Mouse (Mus musculus) NIH3T3 (cell line): ENCODE results near the gene Hist1h2ba.

Experiments used
- DNase-seq: peaks from one replicate; pipeline ENCODE4 v3.0.0-alpha.2; 2012; ENCODE audit warnings: low read depth

The Hist1h2ba gene

GRCm38 (mm10) chr13:23933421-23934210 is at the start of gene Hist1h2ba:
TSS of gene Hist1h2ba (minus strand) at chr13:23934156.
- DNase-seq, result no peak

DNA sequence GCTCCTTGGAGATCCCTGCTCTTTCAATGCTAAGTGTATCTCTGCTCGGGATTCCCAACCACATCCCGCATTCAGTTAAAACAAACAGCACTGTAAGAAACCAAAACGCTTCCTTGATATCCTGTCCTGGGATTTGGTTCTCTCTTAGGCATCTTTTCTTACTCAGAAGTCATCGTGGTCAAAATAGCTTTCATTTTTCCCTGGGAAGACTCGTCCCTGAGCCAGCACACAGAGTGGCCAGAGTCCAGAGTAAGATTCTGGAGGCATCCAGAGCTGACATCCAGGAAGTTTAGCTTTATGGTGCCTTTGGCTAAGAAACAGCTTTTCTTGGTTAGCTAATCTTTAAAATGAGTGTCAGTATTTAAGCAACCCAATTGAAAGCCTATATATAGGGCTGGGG is 38.3 kb upstream of the Hist1h2ba start:
- peak; percentile 3 for DNase-seq

DNA sequence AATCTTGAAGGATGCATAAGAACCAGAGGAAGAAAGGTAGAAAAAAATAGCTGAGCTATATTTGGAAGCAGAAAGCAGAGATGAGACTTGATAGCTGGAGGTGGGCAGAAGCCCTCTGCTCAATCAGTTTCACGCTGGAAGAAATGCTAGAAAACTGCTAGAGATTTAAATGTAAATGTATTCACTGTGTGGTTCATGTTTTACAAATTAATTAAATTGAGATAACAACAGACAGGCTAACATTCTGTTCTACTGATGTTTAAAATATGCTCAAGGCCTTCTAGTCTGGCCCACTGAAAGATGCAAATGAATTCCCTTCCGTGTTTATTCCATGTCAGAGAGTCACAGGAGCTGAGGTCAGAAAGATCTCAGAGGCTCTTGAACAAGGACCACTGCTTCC is 37.9 kb upstream of the Hist1h2ba start:
- DNase-seq, result no peak

- DNase-seq, result no peak
These were observed 31.0 kb upstream of the Hist1h2ba start for GRCm38 (mm10) chr13:23964909-23965308.

GRCm38 (mm10) chr13:23959776-23960175 is 25.8 kb upstream of the Hist1h2ba start:
- no peak for DNase-seq

DNA sequence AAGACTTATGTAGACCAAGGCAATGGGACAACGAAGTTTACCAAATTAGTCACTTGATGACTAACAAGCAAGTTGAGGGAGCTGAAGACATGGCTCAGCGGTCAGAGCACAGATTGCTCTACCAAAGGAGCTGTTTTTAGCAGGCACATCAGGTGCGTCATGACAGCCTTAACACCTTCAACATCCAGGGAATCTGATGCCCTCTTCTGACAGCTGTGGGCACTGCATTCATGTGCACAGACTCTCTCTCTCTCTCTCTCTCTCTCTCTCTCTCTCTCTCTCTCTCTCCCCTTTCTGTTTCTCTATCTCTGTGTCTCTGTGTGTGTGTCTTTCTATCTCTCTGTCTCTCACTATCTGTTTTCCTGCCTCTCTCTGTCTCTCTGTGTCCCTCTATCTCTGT is 17.0 kb upstream of the Hist1h2ba start:
- peak; percentile 5 for DNase-seq

GRCm38 (mm10) chr13:23949484-23950246 is 15.7 kb upstream of the Hist1h2ba start:
- DNase-seq, result no peak

DNA sequence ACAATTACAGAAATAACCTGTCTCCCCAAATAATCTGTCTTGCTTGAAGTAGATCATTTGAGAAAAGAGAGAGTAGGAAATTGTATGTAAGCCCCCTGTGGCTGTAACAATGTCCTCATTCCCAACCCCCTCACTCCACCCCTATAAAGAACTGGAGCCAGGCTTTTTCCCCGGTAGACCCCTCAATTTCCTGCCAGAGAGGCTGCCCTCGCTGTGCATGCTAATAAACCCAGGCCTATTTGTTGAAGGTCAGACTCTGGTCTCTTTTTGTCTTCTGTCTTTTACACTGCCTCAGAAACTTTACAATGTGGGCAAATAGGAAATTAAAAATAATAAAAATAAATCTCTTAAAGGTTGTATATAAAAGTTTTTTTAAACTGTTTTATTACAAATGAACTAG is 12.3 kb upstream of the Hist1h2ba start:
- no peak for DNase-seq

DNA sequence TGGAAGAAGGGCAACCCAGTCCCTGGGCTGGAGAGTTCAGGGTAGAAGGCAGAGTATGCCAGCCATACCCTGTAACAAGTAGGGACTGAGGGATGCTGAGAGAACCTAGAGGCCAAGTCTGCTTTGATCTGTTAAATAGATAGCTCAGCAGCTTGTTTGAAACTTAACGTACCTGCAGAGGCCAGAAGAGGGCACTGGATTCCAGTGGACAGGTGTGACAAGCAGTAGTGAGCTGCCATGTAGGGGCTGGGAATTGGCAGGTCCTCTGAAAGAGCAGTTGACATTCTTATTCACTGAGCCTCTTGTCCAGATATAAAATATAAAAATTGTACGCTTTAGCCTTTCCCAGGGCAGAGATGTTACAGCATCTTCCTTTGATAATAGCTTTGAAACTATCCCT is 8.9 kb upstream of the Hist1h2ba start:
- no peak for DNase-seq

DNA sequence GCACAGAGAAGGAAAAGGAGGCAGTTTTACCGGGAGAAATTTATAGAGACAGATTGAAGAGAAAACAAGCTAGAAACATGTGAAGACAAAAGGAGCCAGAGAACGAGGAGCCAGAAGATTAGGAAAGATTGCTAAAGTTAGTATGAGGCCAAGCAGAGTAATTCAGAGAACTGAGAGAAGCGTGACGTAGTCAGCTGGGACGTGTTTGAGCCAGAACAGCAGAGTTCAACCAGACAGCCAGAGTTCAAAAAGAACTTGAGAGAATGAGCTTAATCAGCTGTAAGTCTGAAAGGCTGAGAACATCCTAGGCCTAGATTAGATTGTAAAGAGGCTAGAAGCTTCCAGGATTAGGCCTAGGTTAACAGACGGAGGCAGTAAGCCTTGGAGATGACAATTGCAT is 6.3 kb upstream of the Hist1h2ba start:
- no peak for DNase-seq

DNA sequence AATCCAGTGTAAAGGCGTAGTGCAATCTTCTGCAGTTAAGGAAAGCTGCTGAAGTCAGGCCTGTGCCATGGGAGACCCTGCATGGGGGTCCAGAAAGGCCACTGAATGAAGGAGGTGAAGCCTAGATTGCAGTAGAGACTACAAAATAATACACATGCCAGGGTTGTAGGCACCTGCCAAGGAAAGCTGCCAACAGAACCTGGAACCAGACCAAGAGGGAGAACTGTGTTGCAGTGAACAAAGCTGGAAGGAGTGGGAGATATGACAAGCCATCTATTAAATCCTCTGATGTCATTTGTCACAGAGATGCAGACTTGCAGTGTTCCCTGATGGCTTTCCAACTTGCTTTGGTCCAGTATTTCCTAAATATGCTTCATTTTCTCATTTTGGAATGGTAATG is 4.7 kb upstream of the Hist1h2ba start:
- DNase-seq, result no peak

GRCm38 (mm10) chr13:23934211-23934520 is 210 bp upstream of the Hist1h2ba start, which contains the start of gene Hist1h2aa:
TSS of gene Hist1h2aa (plus strand) at chr13:23934462.
- no peak for DNase-seq

GRCm38 (mm10) chr13:23930904-23931303 is 3.1 kb downstream of the Hist1h2ba start:
- no peak for DNase-seq

DNA sequence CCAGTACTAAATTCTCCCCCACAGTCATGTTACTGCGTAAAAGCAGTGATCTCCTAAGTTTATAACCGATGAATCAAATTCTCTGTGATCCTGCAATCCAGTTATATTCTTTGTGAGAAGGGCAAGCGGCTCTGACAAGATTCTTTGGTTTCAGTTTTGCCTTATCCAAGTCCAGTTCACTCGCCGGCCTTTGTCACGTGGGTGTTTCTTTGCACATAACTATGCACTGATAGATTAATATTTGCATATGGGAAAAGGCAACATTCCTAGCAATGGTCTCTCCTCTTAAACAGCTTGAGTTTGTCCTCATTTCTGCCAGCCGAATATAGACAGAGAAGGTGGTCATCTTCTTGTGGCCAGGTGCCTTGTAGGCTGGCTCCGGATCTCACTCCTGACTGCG is 3.5 kb downstream of the Hist1h2ba start:
- no peak for DNase-seq

DNA sequence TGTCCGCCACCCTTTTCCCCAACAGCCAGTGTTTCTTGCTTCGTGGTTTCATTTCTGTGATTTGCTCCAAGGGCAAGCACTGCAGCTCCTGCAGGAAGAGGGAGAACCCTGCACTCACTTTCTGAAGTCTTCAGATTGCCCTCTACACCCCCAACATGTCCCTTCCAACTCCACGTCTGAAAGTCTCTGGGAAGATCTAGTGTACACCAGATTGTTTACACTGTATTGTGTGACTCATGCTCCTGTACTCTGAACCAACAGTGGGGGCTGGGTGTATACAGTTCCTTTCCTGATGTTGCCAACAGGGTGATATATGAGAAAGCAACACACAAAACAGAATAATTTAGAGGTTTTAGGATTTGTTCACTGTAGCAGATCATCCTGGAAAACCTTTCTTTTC is 5.3 kb downstream of the Hist1h2ba start:
- DNase-seq, result peak; percentile 56

DNA sequence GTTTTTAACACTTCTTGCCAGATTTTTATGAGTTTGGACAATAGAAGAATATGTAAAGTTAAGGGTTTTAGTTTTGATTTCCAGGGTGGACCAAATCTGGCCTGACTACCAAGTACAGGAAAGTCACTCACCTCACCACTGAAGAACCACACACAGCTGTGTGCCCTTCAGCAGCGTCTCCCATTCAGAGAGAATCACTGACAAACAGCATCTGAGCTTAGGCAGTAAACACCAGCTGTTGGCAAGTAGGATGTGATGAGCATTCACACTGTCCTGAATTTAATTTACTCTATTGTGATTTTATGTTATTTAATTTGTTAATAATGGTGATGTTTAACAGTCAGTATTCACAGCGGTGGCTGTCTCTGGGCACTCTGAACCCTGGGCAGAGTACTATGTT is 8.2 kb downstream of the Hist1h2ba start:
- DNase-seq, result no peak

GRCm38 (mm10) chr13:23917674-23918073 is 16.3 kb downstream of the Hist1h2ba start:
- no peak for DNase-seq

DNA sequence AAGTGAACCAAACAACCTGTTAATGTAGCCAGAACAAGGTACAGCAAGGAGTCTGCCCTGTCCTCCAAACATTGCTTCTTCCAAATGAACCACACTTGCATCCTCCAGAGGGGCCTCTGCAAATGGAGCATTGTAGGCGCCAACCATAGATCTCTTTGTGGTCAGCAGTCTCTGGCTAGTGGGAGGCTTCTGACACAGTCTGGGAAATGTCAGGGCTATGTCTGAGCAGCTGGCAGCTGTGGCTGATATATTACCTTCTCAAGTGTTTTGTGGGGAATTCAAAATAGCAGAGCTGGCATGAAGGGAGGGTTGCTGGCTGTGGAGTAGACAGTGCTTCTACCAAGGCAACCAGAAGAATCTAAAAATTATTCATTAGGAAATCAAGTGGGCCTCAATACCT is 17.8 kb downstream of the Hist1h2ba start:
- DNase-seq, result no peak

DNA sequence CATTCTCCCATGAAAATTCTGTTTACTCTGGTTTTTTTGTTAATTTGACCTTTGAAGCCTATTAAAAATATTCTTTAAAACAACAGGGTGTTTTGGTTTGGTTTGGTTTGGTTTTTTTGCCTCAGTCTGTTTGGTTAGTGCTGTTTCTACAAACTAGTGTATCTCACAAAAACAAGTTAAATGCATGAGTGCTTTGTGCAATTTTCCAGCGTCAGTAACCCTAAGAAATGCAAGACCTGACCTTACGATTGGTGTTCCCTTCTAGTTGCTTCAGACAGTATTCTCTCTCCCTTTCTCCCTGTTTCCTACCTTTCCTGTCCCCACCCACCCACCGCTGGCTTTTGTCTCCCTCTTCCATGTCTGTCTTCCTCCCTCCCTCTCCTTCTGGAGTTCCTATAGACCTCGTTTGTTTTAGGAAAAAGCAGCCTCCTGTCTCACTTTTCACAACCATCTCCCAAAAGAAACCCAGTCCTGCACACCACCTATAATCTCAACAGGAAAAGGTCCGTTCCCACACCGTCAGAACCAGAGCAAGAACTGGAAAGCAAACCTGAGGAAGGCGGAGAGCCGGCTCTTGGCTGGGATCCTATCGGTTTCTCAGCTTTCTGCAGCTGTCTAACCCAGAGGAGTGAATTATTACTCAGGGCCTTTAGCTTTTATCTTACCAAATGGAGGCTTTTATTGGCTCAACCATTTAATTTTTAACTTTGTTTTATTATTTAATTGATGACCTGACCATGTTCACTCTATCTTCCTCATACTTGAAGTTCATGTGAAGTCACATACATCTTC is 19.4 kb downstream of the Hist1h2ba start, which contains the start of gene Slc17a4:
Gene Slc17a4, minus strand, starts transcription at position 634 of the 792 bp plus-strand sequence.
- DNase-seq, result no peak

DNA sequence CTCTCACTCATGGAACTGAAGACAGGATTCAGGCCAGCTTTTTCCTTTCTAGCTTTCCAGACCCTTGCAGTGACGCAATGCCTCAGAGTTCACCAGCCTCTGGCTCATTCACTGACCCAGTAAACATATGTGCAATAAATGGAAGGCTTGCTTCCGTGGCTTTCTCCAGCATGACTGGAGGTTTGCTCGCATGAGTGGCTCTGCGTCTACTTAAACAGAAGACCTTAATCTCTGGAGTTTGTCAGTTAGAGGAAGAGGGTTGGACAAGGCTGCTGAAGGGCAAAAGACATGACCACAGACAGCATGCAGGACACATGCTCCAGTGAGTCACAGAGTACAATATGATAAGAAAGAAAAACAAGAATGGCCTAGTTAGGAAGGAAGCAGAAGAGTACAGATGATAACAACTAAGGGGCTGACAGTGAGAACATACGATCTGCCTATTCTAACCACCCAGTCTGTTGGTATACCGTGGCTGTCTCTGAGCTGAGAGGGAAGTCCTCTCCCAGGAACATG is 20.1 kb downstream of the Hist1h2ba start:
- DNase-seq, result peak; percentile 33

DNA sequence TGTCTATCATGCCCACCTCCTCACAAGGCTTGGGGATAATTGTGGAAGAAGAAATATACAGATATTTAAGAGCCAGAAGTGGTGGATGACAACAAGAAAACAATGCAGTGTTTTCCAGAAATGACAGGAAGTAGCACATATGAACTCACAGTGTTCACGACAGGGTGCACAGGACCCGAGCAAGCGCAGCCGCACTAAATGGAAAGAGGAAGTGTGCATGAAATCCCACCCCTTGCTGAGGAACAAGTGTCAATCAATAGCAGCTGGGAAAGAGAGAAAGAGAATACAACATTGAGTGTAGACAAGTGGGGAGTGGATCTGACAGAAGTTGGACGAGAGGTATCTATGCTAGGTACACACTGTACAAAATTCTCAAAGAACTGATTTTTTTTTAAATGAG is 22.6 kb downstream of the Hist1h2ba start:
- no peak for DNase-seq

DNA sequence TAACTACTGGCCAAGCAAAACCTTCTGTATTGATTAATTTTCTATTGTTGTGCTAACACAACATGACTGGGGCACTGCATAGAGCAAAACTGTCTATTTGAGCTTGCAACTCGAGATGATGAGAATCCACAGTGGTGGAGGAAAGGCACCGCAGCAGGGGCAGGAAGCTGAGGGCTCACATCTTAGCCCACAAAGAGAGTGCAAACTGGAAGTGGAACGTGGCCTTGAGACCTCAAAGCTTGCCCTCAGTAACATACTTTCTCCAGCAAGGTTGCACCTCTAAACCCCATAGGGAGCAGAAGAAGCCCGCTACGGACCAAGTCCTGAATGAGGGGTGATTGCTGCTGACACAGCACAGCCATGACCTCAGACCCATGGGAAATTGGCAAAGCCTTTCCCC is 23.8 kb downstream of the Hist1h2ba start:
- DNase-seq, result no peak
